Mouse (Mus musculus): ENCODE results near the gene Frmd7.

Frmd7 gene

DNA sequence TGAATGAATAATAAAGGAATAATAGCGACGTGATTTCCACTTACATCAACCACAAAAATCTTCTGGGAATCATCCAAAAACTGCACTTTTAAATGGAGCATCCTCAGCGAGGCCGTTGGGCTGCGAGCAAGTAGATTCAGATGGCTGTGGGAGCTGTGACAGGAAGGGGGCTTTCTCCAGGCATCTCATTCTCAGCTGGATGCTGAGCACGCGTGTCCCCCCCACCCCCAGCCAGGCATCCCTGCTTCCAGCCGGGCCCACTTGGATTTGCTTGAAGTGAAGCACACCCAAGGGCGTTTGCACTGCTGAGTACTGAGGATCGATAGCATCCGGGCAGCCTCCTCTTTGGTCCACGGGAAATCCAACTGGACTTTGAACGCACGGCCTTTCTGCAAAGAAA is at the start of gene Frmd7:
Gene Frmd7, minus strand, starts transcription at position 101 of the 400 bp plus-strand sequence.
- DNase-seq (ENCODE audit: low spot score), result no peak

GRCm38 (mm10) chrX:50991324-50991723 is 48.8 kb upstream of the Frmd7 start:
- no peak for DNase-seq (ENCODE audit: low spot score)

- DNase-seq (ENCODE audit: low spot score), result no peak
Observed at GRCm38 (mm10) chrX:50989940-50990339, 47.4 kb upstream of the Frmd7 start.

DNA sequence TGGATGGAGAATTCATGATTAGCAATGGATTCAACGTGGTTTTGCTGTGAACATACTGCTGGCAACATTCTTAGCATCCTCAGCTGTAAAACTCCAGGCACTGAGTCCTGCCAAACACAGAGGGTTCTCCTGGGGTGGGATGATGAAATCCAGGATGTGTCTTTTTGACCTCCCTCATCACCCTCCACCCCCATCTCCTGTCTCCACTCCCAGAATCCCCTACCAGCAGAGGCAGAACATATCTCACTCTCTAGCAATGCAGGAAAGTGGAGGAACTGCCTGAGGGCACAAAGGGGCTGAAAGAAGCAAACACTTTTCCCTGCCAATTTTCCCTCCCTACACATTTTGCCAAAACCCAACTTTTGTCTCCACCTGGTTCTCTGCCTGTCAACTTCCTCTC is 46.1 kb upstream of the Frmd7 start:
- DNase-seq (ENCODE audit: low spot score), result no peak

- DNase-seq (ENCODE audit: low spot score), result no peak
Observed at GRCm38 (mm10) chrX:50978428-50978827, 35.9 kb upstream of the Frmd7 start.

GRCm38 (mm10) chrX:50972145-50972544 is 29.6 kb upstream of the Frmd7 start:
- DNase-seq (ENCODE audit: low spot score), result no peak

DNA sequence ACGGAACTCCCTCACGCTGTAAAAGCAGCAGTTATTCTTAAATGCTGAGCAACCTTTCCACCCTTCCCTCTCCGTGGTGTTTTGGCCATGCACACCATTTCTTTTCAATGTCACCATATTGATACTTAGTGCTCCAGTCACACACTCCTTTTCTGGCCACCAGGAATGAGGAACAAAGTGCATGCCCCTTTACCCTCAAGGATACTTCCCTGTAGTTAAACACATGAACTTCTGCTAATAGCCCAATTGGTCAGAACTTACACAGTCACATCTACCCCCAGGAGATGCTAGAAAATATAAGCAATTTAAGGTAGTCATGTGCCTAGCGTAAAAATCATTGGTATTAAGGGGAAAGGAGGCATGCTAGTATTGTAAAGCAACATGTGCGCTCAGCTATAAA is 27.4 kb upstream of the Frmd7 start:
- no peak for DNase-seq (ENCODE audit: low spot score)

DNA sequence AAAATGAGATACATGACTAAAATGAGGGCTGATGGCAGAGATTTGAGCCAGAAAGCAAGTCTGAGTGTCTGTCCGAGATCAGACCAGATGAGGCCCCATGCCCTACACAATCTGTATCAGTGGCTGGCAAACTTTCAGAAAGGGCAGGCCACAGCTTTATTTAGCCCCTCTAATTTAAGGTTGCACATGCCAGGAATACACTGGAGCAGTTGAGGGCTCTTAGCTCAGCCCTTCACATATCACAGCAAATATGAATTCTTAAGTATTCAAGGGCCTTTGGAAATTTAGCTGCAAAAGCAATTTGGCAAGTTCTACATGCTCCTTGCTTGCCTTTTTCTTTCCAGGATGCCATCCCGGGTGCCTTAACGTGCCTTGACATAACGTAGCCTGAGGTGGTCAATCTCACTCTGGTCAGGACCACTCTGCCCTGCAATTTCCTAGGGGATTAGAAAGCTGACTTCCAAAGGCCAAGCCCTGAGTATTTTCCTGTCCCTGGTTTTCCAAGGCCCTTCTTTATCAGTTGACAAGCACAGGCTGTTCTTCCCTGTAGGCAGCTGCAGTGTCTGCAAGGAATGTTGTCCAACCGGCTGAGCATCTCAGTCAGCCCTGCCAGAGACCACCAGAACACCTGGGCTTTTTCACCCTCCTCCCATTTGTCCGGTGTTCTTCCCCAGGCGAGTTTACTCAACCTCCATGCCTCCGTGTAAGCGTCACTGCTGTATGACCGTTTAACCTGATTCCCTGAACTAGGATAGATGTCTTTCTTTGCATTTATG is 25.8 kb upstream of the Frmd7 start:
- DNase-seq (ENCODE audit: low spot score), result no peak

- DNase-seq (ENCODE audit: low spot score), result no peak
Observed at GRCm38 (mm10) chrX:50965157-50965556, 22.6 kb upstream of the Frmd7 start.

DNA sequence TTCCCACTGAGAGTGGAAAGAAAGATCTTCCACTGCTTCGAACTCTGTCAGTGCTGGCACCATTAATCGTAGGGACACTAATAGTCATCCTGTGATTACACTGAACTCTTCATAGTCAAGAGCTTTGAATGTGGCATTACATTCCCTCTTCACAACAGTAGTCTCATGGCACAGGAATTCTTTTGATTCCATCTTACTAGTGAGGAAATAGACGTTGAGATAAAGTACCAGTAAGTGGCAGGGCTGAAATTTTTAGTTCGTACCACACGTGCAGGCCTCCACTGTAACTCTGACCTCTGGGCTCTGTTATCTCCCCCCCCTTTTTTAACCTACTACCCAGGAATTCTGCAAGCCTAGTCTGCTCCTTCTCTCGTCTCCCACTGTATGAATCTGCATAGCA is 20.4 kb upstream of the Frmd7 start:
- no peak for DNase-seq (ENCODE audit: low spot score)

GRCm38 (mm10) chrX:50948633-50949032 is 6.1 kb upstream of the Frmd7 start:
- no peak for DNase-seq (ENCODE audit: low spot score)

GRCm38 (mm10) chrX:50948116-50948515 is 5.6 kb upstream of the Frmd7 start:
- no peak for DNase-seq (ENCODE audit: low spot score)

DNA sequence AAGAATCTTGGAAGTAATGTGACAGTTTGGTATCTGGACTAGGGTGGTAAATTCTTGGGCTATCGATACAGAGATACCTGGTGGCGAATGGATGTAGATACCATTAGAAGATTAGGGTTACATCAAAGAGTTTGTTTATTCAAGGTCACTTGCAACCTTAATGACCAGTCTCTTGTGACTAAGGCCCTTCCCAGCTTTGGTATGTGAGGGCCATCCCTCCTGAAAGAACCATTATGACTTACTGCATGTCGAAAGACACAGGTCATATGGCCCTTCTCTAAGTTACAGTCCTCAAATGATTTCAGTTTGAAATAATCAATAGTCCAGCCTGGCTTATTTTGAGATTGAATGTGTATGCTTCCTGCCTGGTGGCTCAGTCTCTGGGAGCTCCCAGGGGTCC is 5.4 kb downstream of the Frmd7 start:
- DNase-seq (ENCODE audit: low spot score), result no peak

DNA sequence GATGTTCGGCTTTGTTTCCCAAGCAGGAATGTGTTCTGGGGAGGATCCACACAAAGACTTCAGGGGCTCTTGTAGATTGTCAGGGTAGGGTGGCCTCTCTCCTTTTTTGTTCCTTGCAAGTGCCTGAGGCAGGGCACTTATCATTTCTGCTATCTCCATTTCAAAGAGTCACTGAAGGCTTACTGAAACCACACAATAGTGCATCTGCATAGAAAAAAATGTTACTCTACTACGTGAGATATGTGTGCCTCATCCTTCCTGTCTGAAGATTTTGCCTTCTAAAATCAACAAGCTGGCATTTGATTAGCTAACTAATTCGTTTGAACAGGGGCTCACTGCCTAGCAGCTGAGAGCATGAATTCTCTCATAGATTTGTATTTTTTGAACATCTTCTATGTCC is 12.2 kb downstream of the Frmd7 start:
- no peak for DNase-seq (ENCODE audit: low spot score)

GRCm38 (mm10) chrX:50926893-50927545 is 15.5 kb downstream of the Frmd7 start:
- no peak for DNase-seq (ENCODE audit: low spot score)

- no peak for DNase-seq (ENCODE audit: low spot score)
Observed at GRCm38 (mm10) chrX:50924629-50925364, 17.7 kb downstream of the Frmd7 start.

DNA sequence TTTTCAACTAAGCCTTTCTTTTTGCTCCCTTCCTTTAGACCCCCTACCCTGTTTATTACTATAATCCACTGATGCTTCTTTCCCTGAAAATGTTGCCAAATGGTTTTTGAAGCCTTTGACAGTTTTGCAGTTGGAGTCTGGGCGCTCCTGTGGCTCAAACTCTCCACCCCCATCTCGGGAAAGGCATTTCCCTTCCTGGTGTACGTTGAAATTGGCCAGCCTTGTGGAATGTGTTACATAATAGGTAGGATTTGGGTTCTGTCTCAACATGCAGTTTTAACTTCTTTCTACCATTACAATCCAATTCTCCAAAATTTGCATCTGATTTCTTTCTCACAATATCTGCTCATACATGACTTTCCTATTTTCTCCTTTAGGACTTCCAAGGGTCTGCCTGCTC is 23.8 kb downstream of the Frmd7 start:
- no peak for DNase-seq (ENCODE audit: low spot score)

GRCm38 (mm10) chrX:50917389-50917788 is 25.1 kb downstream of the Frmd7 start:
- DNase-seq (ENCODE audit: low spot score), result no peak

DNA sequence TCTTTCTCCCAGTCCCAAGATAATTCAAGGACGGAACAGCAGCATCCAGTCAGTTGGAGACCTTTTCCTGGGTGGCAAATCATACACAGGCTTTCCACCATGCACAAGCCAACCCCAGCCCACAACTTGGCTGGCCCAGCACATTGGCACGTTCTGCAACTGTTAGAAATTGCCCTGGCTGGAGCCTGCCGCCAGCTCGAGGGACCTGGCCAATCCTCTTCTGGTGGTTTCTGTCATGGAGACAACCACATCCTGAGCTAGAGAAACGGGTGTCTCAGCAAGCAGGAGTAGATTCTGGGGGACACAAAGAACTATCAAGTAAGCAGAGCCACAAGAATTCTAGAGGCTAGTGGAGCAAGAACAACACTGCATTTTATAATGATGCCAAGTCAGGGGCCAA is 32.6 kb downstream of the Frmd7 start:
- no peak for DNase-seq (ENCODE audit: low spot score)

GRCm38 (mm10) chrX:50903497-50903896 is 39.0 kb downstream of the Frmd7 start:
- DNase-seq (ENCODE audit: low spot score), result no peak

DNA sequence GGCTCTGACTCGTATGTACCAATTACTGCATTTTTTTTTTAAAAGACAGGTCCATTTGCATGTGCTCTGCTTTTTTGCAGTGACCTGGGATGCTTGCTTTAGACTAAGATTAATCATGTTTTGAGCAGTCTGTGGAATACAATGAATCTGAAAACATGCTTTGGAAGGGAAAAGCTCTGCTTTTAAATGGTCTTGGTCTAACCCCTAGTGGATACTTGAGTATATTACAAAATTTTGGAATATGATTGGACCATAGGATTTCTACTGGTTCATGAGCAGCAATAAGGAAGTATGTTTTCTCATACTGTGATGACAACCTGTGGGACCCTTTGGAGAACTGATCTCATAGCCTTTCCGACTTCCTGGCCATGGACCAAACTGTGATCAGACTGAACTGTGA is 54.5 kb downstream of the Frmd7 start:
- no peak for DNase-seq (ENCODE audit: low spot score)

DNA sequence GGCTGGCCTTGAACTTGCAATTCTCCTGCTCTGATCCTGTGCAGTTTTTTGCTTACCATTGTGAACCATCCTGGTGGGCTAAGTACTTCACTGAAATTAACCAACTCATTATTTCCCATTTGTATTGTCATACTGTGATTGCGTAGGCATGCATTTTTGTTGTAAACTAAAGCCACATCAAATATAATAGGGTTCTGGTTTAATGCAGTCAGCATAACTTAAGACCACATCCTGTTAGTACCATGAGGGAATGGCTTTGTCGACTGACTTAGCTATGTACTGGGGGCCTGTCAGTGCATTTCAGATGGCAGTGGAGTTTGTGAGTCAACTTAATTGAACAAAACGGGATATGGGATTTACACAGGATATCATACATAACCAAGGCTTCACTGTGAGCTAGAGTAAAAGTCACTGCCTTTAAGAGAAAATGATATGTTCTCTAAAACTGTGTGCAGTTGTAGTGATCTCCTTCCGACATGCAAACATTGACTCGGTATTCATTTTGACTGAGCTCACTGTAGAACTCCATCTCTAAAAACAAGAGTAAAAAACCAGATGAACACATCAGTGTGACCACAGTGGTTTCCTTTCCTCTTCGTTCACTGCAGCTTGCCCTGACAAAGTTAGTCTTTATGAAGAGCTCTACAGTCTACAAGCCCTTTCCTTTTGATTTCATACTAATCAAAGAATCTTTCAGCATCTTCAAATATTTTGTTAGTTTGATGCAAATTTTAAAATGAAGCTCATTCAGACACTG is 68.1 kb downstream of the Frmd7 start:
- DNase-seq (ENCODE audit: low spot score), result no peak
